Mouse (Mus musculus) gastrocnemius, postnatal 4 days (tissue): ENCODE measurements around the gene Extl2. TPM values are rescaled to one million over a fixed set of nuclear protein-coding genes. Genes with fewer than 3 reads are reported as not detected.
A peak's percentile ranks its signal among the peaks of the same experiment; 100 is the strongest.

Source experiments
- DNase-seq, 2 experiments: peaks; one replicate each; pipeline ENCODE4 v3.0.0; 2021 to 2022; ENCODE audit warnings: low spot score in 2 of 2, mixed read lengths in 2 of 2
- long read RNA-seq, 2 experiments: library from polyadenylated mRNA; stranded (forward); transcript quantifications; one replicate each; pipeline ENCODE4 v2.0.0; 2021
- total RNA-seq, 2 experiments: library from RNA; stranded (reverse); gene quantifications; 2 replicates each; pipeline ENCODE4 v1.2.3; 2021

Gene Extl2
- 10 to 100 TPM; 16.1 to 16.3 TPM for total RNA-seq
- long read RNA-seq, experiment 1, transcript Extl2-203 (5 exons, 2,840 nt) = major isoform, 26 of 54 reads
- long read RNA-seq, experiment 1, transcript Extl2-201 (5 exons, 3,000 nt) = minor isoform, 24 of 54 reads
- long read RNA-seq, experiment 1, partial matches to known transcripts = 3 of 54 reads
- long read RNA-seq, experiment 1, other reads (novel, unspliced or antisense) = 1 of 54 reads
- long read RNA-seq, experiment 2, transcript Extl2-201 (5 exons, 3,000 nt) = major isoform, 16 of 39 reads
- long read RNA-seq, experiment 2, transcript Extl2-203 (5 exons, 2,840 nt) = minor isoform, 11 of 39 reads
- long read RNA-seq, experiment 2, partial matches to known transcripts = 5 of 39 reads
- long read RNA-seq, experiment 2, other reads (novel, unspliced or antisense) = 7 of 39 reads

- peak; percentile 84 to 86 for DNase-seq
Observed at GRCm38 (mm10) chr3:116006978-116007940, at the start of gene Extl2, which contains the start of gene Slc30a7. Gene Extl2, plus strand, starts transcription at chr3:116007462. Gene Slc30a7, minus strand, starts transcription at chr3:116007406.

- DNase-seq = no peak
Observed at GRCm38 (mm10) chr3:115961311-115962027, 45.8 kb upstream of the Extl2 start.

GRCm38 (mm10) chr3:115962028-115962415, 45.2 kb upstream of the Extl2 start:
- no peak for DNase-seq

GRCm38 (mm10) chr3:115963597-115963996, 43.7 kb upstream of the Extl2 start:
- no peak for DNase-seq

GRCm38 (mm10) chr3:115964071-115964470, 43.2 kb upstream of the Extl2 start:
- no peak for DNase-seq

- peak; percentile 25 to 64 for DNase-seq
Observed at GRCm38 (mm10) chr3:115968745-115969530, 38.3 kb upstream of the Extl2 start.

- no peak for DNase-seq
Observed at GRCm38 (mm10) chr3:115971045-115971785, 36.0 kb upstream of the Extl2 start.

GRCm38 (mm10) chr3:115971891-115972646, 35.2 kb upstream of the Extl2 start:
- no peak for DNase-seq

GRCm38 (mm10) chr3:115974228-115974627, 33.0 kb upstream of the Extl2 start:
- no peak for DNase-seq

GRCm38 (mm10) chr3:115974995-115975394, 32.3 kb upstream of the Extl2 start:
- DNase-seq = no peak

GRCm38 (mm10) chr3:115979000-115979399, 28.3 kb upstream of the Extl2 start:
- no peak for DNase-seq

GRCm38 (mm10) chr3:115983217-115983616, 24.0 kb upstream of the Extl2 start:
- no peak for DNase-seq

GRCm38 (mm10) chr3:115984653-115985052, 22.6 kb upstream of the Extl2 start:
- DNase-seq = no peak

GRCm38 (mm10) chr3:115985183-115985892, 21.9 kb upstream of the Extl2 start:
- DNase-seq = no peak

GRCm38 (mm10) chr3:115992103-115992502, 15.2 kb upstream of the Extl2 start:
- DNase-seq = no peak

- DNase-seq = no peak
Observed at GRCm38 (mm10) chr3:115992588-115992987, 14.7 kb upstream of the Extl2 start.

- no peak for DNase-seq
Observed at GRCm38 (mm10) chr3:115993025-115993424, 14.2 kb upstream of the Extl2 start.

GRCm38 (mm10) chr3:115996929-115997328, 10.3 kb upstream of the Extl2 start:
- no peak for DNase-seq
